Mouse (Mus musculus): ENCODE results near the gene Ddx59. TPM values are rescaled to one million over a fixed set of nuclear protein-coding genes. Genes with fewer than 3 reads are reported as not detected.

Gene Ddx59
- 10 to 100 TPM; 16.0 to 16.7 TPM for total RNA-seq (2021)
- long read RNA-seq, experiment 1, transcript Ddx59-201 (8 exons, 2,166 nt) = major isoform, 7 of 11 reads
- long read RNA-seq, experiment 1, partial matches to known transcripts = 2 of 11 reads
- long read RNA-seq, experiment 1, other reads (novel, unspliced or antisense) = 1 of 11 reads
- long read RNA-seq, experiment 2, transcript Ddx59-201 (8 exons, 2,166 nt) = major isoform, 9 of 24 reads
- long read RNA-seq, experiment 2, partial matches to known transcripts = 7 of 24 reads
- long read RNA-seq, experiment 2, other reads (novel, unspliced or antisense) = 7 of 24 reads

GRCm38 (mm10) chr1:136414798-136415755 lies at the start of gene Ddx59:
Ddx59 (plus strand) TSS chr1:136415271.
- peak; percentile 97 to 98 for DNase-seq (ENCODE audit: low spot score in 2 of 2)

GRCm38 (mm10) chr1:136365986-136366385 lies 49.1 kb upstream of the Ddx59 start:
- DNase-seq (ENCODE audit: low spot score in 2 of 2) = no peak

GRCm38 (mm10) chr1:136379261-136379660 lies 35.8 kb upstream of the Ddx59 start:
- no peak for DNase-seq (ENCODE audit: low spot score in 2 of 2)

GRCm38 (mm10) chr1:136380161-136380560 lies 34.9 kb upstream of the Ddx59 start:
- no peak for DNase-seq (ENCODE audit: low spot score in 2 of 2)

- DNase-seq (ENCODE audit: low spot score in 2 of 2) = no peak
Measured at GRCm38 (mm10) chr1:136380606-136381005, 34.5 kb upstream of the Ddx59 start.

GRCm38 (mm10) chr1:136381169-136381568 lies 33.9 kb upstream of the Ddx59 start:
- DNase-seq (ENCODE audit: low spot score in 2 of 2) = no peak

- DNase-seq (ENCODE audit: low spot score in 2 of 2) = no peak
Measured at GRCm38 (mm10) chr1:136381583-136381982, 33.5 kb upstream of the Ddx59 start.

- no peak for DNase-seq (ENCODE audit: low spot score in 2 of 2)
Measured at GRCm38 (mm10) chr1:136386914-136387313, 28.2 kb upstream of the Ddx59 start.

- no peak for DNase-seq (ENCODE audit: low spot score in 2 of 2)
Measured at GRCm38 (mm10) chr1:136394506-136394905, 20.6 kb upstream of the Ddx59 start.

- DNase-seq (ENCODE audit: low spot score in 2 of 2) = no peak
Measured at GRCm38 (mm10) chr1:136395073-136395472, 20.0 kb upstream of the Ddx59 start.

- no peak for DNase-seq (ENCODE audit: low spot score in 2 of 2)
Measured at GRCm38 (mm10) chr1:136401281-136401680, 13.8 kb upstream of the Ddx59 start.

- no peak for DNase-seq (ENCODE audit: low spot score in 2 of 2)
Measured at GRCm38 (mm10) chr1:136409631-136410030, 5.4 kb upstream of the Ddx59 start.

- DNase-seq (ENCODE audit: low spot score in 2 of 2) = no peak
Measured at GRCm38 (mm10) chr1:136415756-136416126, 670 bp downstream of the Ddx59 start.

- DNase-seq (ENCODE audit: low spot score in 2 of 2) = no peak
Measured at GRCm38 (mm10) chr1:136418393-136418792, 3.3 kb downstream of the Ddx59 start.

GRCm38 (mm10) chr1:136427166-136427969 lies 12.3 kb downstream of the Ddx59 start:
- no peak for DNase-seq (ENCODE audit: low spot score in 2 of 2)

GRCm38 (mm10) chr1:136428981-136429380 lies 13.9 kb downstream of the Ddx59 start:
- DNase-seq (ENCODE audit: low spot score in 2 of 2) = no peak

- no peak for DNase-seq (ENCODE audit: low spot score in 2 of 2)
Measured at GRCm38 (mm10) chr1:136430126-136430818, 15.2 kb downstream of the Ddx59 start.

- no peak for DNase-seq (ENCODE audit: low spot score in 2 of 2)
Measured at GRCm38 (mm10) chr1:136440741-136441140, 25.7 kb downstream of the Ddx59 start.

- DNase-seq (ENCODE audit: low spot score in 2 of 2) = no peak
Measured at GRCm38 (mm10) chr1:136442809-136443208, 27.7 kb downstream of the Ddx59 start.

GRCm38 (mm10) chr1:136444555-136445255 lies 29.6 kb downstream of the Ddx59 start:
- no peak for DNase-seq (ENCODE audit: low spot score in 2 of 2)
